Mouse (Mus musculus) bone marrow, adult 2 months (tissue): ENCODE results near the gene Sergef.

ENCODE experiments used
- CTCF ChIP-seq: fragments of 200-500 bp; IDR thresholded peaks from 2 replicates; pipeline ENCODE4 v1.5.1; 2011; ENCODE audit warnings: low read length, control low read depth; ENCODE audit not compliant: control insufficient read depth, insufficient read depth
- POLR2A ChIP-seq: fragments of 200-500 bp; IDR thresholded peaks from 2 replicates; pipeline ENCODE4 v1.6.1; 2011; ENCODE audit warnings: low read depth, mild to moderate bottlenecking, control low read depth, low read length, borderline replicate concordance; ENCODE audit not compliant: control insufficient read depth

GRCm38 (mm10) chr7:46447473-46448165, 192.0 kb downstream of the Sergef start:
- no peak for TF ChIP-seq CTCF
- TF ChIP-seq POLR2A, result no peak
